Mouse (Mus musculus) C2C12 (cell line): ENCODE results near the gene Foxo3. TPM values are rescaled to one million over a fixed set of nuclear protein-coding genes. Genes with fewer than 3 reads are reported as not detected.

Experiments
- H3K27me3 ChIP-seq: one replicate; pipeline ENCODE4 v1.6.1; 2011; ENCODE audit not compliant: control insufficient read depth, insufficient read depth, insufficient read length
- H3K36me3 ChIP-seq: one replicate; pipeline ENCODE4 v1.6.1; 2011; ENCODE audit not compliant: control insufficient read depth, insufficient read depth
- H3K4me3 ChIP-seq: one replicate; pipeline ENCODE4 v1.5.1; 2011; ENCODE audit warnings: mild to moderate bottlenecking, control low read depth; ENCODE audit not compliant: poor library complexity, insufficient read depth, severe bottlenecking
- H3K79me2 ChIP-seq: one replicate; pipeline ENCODE4 v1.6.1; 2011; ENCODE audit not compliant: control insufficient read depth, insufficient read depth
- H3K79me3 ChIP-seq: one replicate; pipeline ENCODE4 v1.6.1; 2011; ENCODE audit warnings: low read depth, control low read depth
- H3ac ChIP-seq: one replicate; pipeline ENCODE3; 2011; ENCODE audit warnings: low read depth; ENCODE audit not compliant: control insufficient read depth, insufficient read length
- CEBPB ChIP-seq: IDR thresholded peaks from one replicate; pipeline ENCODE4 v1.6.1; 2011; ENCODE audit warnings: low read depth, mild to moderate bottlenecking, control low read depth, moderate library complexity
- CTCF ChIP-seq: IDR thresholded peaks from one replicate; pipeline ENCODE4 v1.5.1; 2011; ENCODE audit not compliant: control insufficient read depth, insufficient read depth, insufficient read length
- FOSL1 ChIP-seq: IDR thresholded peaks from one replicate; pipeline ENCODE4 v1.8.0; 2011; ENCODE audit warnings: mild to moderate bottlenecking, low read length; ENCODE audit not compliant: poor library complexity, insufficient read depth, severe bottlenecking
- MAX ChIP-seq: IDR thresholded peaks from one replicate; pipeline ENCODE4 v1.6.1; 2011; ENCODE audit warnings: mild to moderate bottlenecking, control low read depth
- MYOD1 ChIP-seq: IDR thresholded peaks from one replicate; pipeline ENCODE4 v1.6.1; 2011; ENCODE audit warnings: low read depth; ENCODE audit not compliant: control insufficient read depth, insufficient read length
- MYOG ChIP-seq: IDR thresholded peaks from one replicate; pipeline ENCODE4 v1.6.1; 2011; ENCODE audit not compliant: control insufficient read depth, insufficient read length; ENCODE audit errors: extremely low read depth
- USF1 ChIP-seq: IDR thresholded peaks from one replicate; pipeline ENCODE4 v1.6.1; 2011; ENCODE audit warnings: low read depth, mild to moderate bottlenecking, control low read depth, moderate library complexity
- polyA plus RNA-seq: library from polyadenylated mRNA; unstranded; fragments of >200 nt; fragmentation: generic; extraction: Trizol; gene quantifications from one replicate; pipeline ENCODE4 v1.2.1, GENCODE M21; 2012; ENCODE audit warnings: missing spikeins

The Foxo3 gene
- polyA plus RNA-seq, 1 experiment, result 4.8 TPM

DNA sequence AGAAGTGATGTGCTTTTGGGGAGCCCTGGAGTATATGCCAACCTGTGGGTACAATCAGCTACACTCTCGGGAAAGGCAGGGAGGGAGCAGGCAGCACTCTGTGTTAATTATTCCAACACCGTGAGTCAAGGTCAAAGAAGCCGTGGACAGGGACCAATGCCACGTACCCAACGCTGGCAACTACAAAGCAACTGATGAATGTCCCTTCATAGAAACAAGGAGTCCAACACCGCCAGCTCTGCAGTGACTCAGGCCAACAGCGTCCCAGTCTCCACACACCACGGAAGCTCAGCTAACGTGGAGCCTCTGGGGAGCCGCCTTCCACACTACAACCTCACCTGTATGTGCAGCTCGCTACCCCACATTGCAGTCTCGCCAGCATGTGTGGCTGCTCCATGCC is 68.9 kb downstream of the Foxo3 start:
- Histone ChIP-seq H3K4me3 (no peak overlapping the region), H3ac (no peak overlapping the region), H3K36me3 (no peaks in the 10 kb centered on the region), H3K79me2 (no peaks in the 10 kb centered on the region), H3K27me3 (no peaks in the 10 kb centered on the region), H3K79me3 (no peaks in the 10 kb centered on the region)
- TF ChIP-seq MYOD1, result no peak
- no peak for TF ChIP-seq MAX
- no peak for TF ChIP-seq FOSL1
- no peak for TF ChIP-seq MYOG
- no peak for TF ChIP-seq USF1
- TF ChIP-seq CEBPB, result no peak
- TF ChIP-seq CTCF, result no peak

GRCm38 (mm10) chr10:42204768-42205412 is 71.7 kb downstream of the Foxo3 start:
- Histone ChIP-seq H3ac (no peak overlapping the region), H3K4me3 (no peak overlapping the region), H3K79me2 (no peaks in the 10 kb centered on the region), H3K27me3 (no peaks in the 10 kb centered on the region), H3K79me3 (no peaks in the 10 kb centered on the region), H3K36me3 (no peaks in the 10 kb centered on the region)
- no peak for TF ChIP-seq FOSL1
- TF ChIP-seq USF1, result no peak
- no peak for TF ChIP-seq CTCF
- TF ChIP-seq MYOG, result no peak
- no peak for TF ChIP-seq CEBPB
- no peak for TF ChIP-seq MYOD1
- TF ChIP-seq MAX, result no peak

- Histone ChIP-seq H3K4me3 (no peak overlapping the region), H3K79me2 (no peaks in the 10 kb centered on the region), H3ac (no peak overlapping the region), H3K27me3 (no peaks in the 10 kb centered on the region), H3K79me3 (no peaks in the 10 kb centered on the region), H3K36me3 (no peaks in the 10 kb centered on the region)
- no peak for TF ChIP-seq FOSL1
- no peak for TF ChIP-seq MAX
- no peak for TF ChIP-seq USF1
These were observed 73.0 kb downstream of the Foxo3 start for GRCm38 (mm10) chr10:42203321-42204155.

DNA sequence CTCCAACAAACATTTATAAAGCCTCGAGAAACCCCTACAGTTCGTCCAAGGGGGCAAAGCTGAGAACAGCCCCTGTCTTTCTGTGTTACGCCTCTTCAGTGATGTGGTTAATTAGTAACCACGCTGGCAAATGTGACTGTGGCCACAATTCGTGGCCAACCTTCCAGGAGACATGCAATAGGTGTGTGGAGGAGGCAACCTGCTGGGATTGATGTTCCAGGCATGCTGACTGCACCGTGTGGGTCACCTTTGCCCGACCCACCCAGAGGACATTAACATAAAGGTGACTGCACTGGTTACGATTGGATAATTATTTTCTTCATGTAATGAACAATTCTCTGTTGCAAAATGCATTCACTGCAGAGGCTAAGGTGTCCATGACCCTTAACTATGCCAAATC is 74.0 kb downstream of the Foxo3 start:
- H3ac ChIP-seq, result no peak overlapping the region
- H3K27me3 ChIP-seq, result no peaks in the 10 kb centered on the region
- no peaks in the 10 kb centered on the region for H3K79me3 ChIP-seq
- no peak for TF ChIP-seq MAX
- TF ChIP-seq FOSL1, result no peak
- no peak for TF ChIP-seq MYOD1
- no peak for TF ChIP-seq CEBPB
- no peak for TF ChIP-seq MYOG
- no peak for TF ChIP-seq USF1
- TF ChIP-seq CTCF, result no peak
- H3K4me3 ChIP-seq, result no peak overlapping the region
- H3K36me3 ChIP-seq, result no peaks in the 10 kb centered on the region
- no peaks in the 10 kb centered on the region for H3K79me2 ChIP-seq

DNA sequence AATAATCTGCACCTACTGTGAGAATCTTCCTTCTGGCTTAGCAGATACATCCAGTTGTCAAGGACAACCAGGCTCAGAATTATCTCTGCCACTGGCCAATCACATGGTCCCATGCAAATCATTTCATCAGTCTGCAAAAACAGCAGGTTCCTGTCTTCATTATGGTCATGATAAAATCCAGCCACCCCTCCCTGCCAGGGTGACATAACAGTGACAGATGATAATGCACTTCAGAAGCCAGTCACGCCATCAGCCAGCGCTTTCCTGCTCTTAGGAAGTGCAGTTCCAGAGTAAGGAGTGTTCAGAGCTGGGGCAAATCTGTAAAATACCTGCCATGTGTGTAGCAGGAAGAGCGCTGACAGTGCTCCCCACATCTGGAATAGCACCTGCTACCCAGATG is 77.1 kb downstream of the Foxo3 start:
- no peaks in the 10 kb centered on the region for H3K79me3 ChIP-seq
- no peak overlapping the region for H3K4me3 ChIP-seq
- no peaks in the 10 kb centered on the region for H3K27me3 ChIP-seq
- no peaks in the 10 kb centered on the region for H3K79me2 ChIP-seq
- H3ac ChIP-seq, result no peak overlapping the region
- H3K36me3 ChIP-seq, result peaks cover 14% of the 10 kb centered on the region
- TF ChIP-seq MAX, result no peak
- no peak for TF ChIP-seq CEBPB
- TF ChIP-seq CTCF, result no peak

- peaks cover 14% of the 10 kb centered on the region for H3K36me3 ChIP-seq
- no peak for TF ChIP-seq MYOG
- no peak for TF ChIP-seq MYOD1
- no peak for TF ChIP-seq CTCF
- no peak for TF ChIP-seq MAX
- TF ChIP-seq USF1, result no peak
- TF ChIP-seq CEBPB, result no peak
- TF ChIP-seq FOSL1, result no peak
These were observed 77.9 kb downstream of the Foxo3 start for GRCm38 (mm10) chr10:42198682-42199081.

More at GRCm38 (mm10) chr10:42198682-42199081, 77.9 kb downstream of the Foxo3 start:
- Histone ChIP-seq H3K79me2 (no peaks in the 10 kb centered on the region), H3K79me3 (no peaks in the 10 kb centered on the region), H3K27me3 (no peaks in the 10 kb centered on the region), H3ac (no peak overlapping the region), H3K4me3 (no peak overlapping the region)
